Mouse (Mus musculus): ENCODE measurements around the gene Ino80e. TPM values are rescaled to one million over a fixed set of nuclear protein-coding genes. Genes with fewer than 3 reads are reported as not detected.

Gene Ino80e
- polyA plus RNA-seq, 1 experiment from 2014 or later = 90.9 TPM

GRCm38 (mm10) chr7:126850161-126850560 lies 12.0 kb downstream of the Ino80e start:
- H3K27me3 ChIP-seq = peaks cover 45% of the 10 kb centered on the region
- no peak for ATAC-seq (ENCODE audit: low FRiP score, low read depth)

GRCm38 (mm10) chr7:126848794-126849193 lies 13.4 kb downstream of the Ino80e start:
- no peak for ATAC-seq (ENCODE audit: low FRiP score, low read depth)
- no peak overlapping the region for H3K27ac ChIP-seq (replicated peaks)
- H3K4me3 ChIP-seq = peak overlapping the region; percentile 65
- peaks cover 45% of the 10 kb centered on the region for H3K27me3 ChIP-seq
- WGBS = 29% methylated on average over 10 of the region's 10 CpGs
- peaks cover 24% of the 10 kb centered on the region for H3K36me3 ChIP-seq
- no peaks in the 10 kb centered on the region for H3K9me3 ChIP-seq
- H3K9ac ChIP-seq (replicated peaks) = peak overlapping the region; percentile 77
- H3K4me2 ChIP-seq (replicated peaks) = peak overlapping the region; percentile 100
- H3K4me1 ChIP-seq = peaks cover 18% of the 10 kb centered on the region

More at GRCm38 (mm10) chr7:126850161-126850560, 12.0 kb downstream of the Ino80e start:
- H3K9ac ChIP-seq (replicated peaks) = no peak overlapping the region
- peaks cover 35% of the 10 kb centered on the region for H3K36me3 ChIP-seq
- no peak overlapping the region for H3K4me3 ChIP-seq
- peaks cover 18% of the 10 kb centered on the region for H3K4me1 ChIP-seq
- no peaks in the 10 kb centered on the region for H3K9me3 ChIP-seq
- H3K27ac ChIP-seq (replicated peaks) = no peak overlapping the region
- no peak overlapping the region for H3K4me2 ChIP-seq (replicated peaks)
- 80% methylated on average over 6 of the region's 6 CpGs for WGBS

GRCm38 (mm10) chr7:126847421-126848398 lies 14.5 kb downstream of the Ino80e start:
- H3K27ac ChIP-seq (replicated peaks) = peak overlapping the region; percentile 15; the same call in 1 of the 2 replicates
- peaks cover 45% of the 10 kb centered on the region for H3K27me3 ChIP-seq
- H3K36me3 ChIP-seq = peaks cover 13% of the 10 kb centered on the region
- H3K9ac ChIP-seq (replicated peaks) = peak overlapping the region; percentile 77
- 1% methylated on average over 58 of the region's 74 CpGs for WGBS
- ATAC-seq (ENCODE audit: low FRiP score, low read depth) = peak; percentile 69
- H3K9me3 ChIP-seq = no peaks in the 10 kb centered on the region
- peak overlapping the region; percentile 100 for H3K4me2 ChIP-seq (replicated peaks)
- H3K4me3 ChIP-seq = peak overlapping the region; percentile 65
- peaks cover 18% of the 10 kb centered on the region for H3K4me1 ChIP-seq

GRCm38 (mm10) chr7:126847116-126847420 lies 15.1 kb downstream of the Ino80e start, which contains the start of gene Doc2a:
Gene Doc2a, plus strand, starts transcription at chr7:126847416.
- Histone ChIP-seq H3K9me3 (no peaks in the 10 kb centered on the region), H3K36me3 (peaks cover 7% of the 10 kb centered on the region), H3K4me2 (replicated peaks) (peak within 1 kb of the TSS; percentile 100), H3K27me3 (peaks cover 45% of the 10 kb centered on the region), H3K4me1 (peaks cover 18% of the 10 kb centered on the region), H3K4me3 (peak within 1 kb of the TSS; percentile 65), H3K9ac (replicated peaks) (peak within 1 kb of the TSS; percentile 77), H3K27ac (replicated peaks) (peak within 1 kb of the TSS; percentile 15; the same call in 1 of the 2 replicates)
- WGBS = 26% methylated on average over 4 of the region's 4 CpGs
- no peak for ATAC-seq (ENCODE audit: low FRiP score, low read depth)

- 58% methylated on average over 2 of the region's 2 CpGs for WGBS
- Histone ChIP-seq H3K9ac (replicated peaks) (no peak overlapping the region), H3K9me3 (no peaks in the 10 kb centered on the region), H3K36me3 (no peaks in the 10 kb centered on the region), H3K27ac (replicated peaks) (no peak overlapping the region), H3K27me3 (peaks cover 41% of the 10 kb centered on the region), H3K4me1 (peaks cover 18% of the 10 kb centered on the region), H3K4me2 (replicated peaks) (no peak overlapping the region), H3K4me3 (no peak overlapping the region)
- no peak for ATAC-seq (ENCODE audit: low FRiP score, low read depth)
These were observed 16.7 kb downstream of the Ino80e start for GRCm38 (mm10) chr7:126845516-126845915.

GRCm38 (mm10) chr7:126843276-126843675 lies 18.9 kb downstream of the Ino80e start:
- ATAC-seq (ENCODE audit: low FRiP score, low read depth) = no peak
- no peaks in the 10 kb centered on the region for H3K36me3 ChIP-seq
- H3K4me2 ChIP-seq (replicated peaks) = no peak overlapping the region
- H3K27ac ChIP-seq (replicated peaks) = no peak overlapping the region
- H3K9ac ChIP-seq (replicated peaks) = no peak overlapping the region
- peaks cover 11% of the 10 kb centered on the region for H3K4me1 ChIP-seq
- H3K27me3 ChIP-seq = peaks cover 19% of the 10 kb centered on the region
- no peak overlapping the region for H3K4me3 ChIP-seq
- H3K9me3 ChIP-seq = no peaks in the 10 kb centered on the region
- WGBS = 86% methylated on average over 9 of the region's 9 CpGs

- H3K27ac ChIP-seq (replicated peaks) = no peak overlapping the region
- H3K4me1 ChIP-seq = peaks cover 11% of the 10 kb centered on the region
- no peaks in the 10 kb centered on the region for H3K9me3 ChIP-seq
- no peak for ATAC-seq (ENCODE audit: low FRiP score, low read depth)
- H3K9ac ChIP-seq (replicated peaks) = no peak overlapping the region
- no peak overlapping the region for H3K4me3 ChIP-seq
- no peak overlapping the region for H3K4me2 ChIP-seq (replicated peaks)
- H3K27me3 ChIP-seq = peaks cover 12% of the 10 kb centered on the region
- peaks cover 11% of the 10 kb centered on the region; the same call in 1 of the 2 replicates for H3K36me3 ChIP-seq
- WGBS = 95% methylated on average over 1 of the region's 1 CpGs
These were observed 28.9 kb downstream of the Ino80e start for GRCm38 (mm10) chr7:126833294-126833693.

GRCm38 (mm10) chr7:126832036-126832598 lies 30.1 kb downstream of the Ino80e start:
- peaks cover 18% of the 10 kb centered on the region; the same call in 1 of the 2 replicates for H3K36me3 ChIP-seq
- no peak overlapping the region for H3K27ac ChIP-seq (replicated peaks)
- peak overlapping the region; percentile 57 for H3K4me2 ChIP-seq (replicated peaks)
- ATAC-seq (ENCODE audit: low FRiP score, low read depth) = peak; percentile 81
- H3K4me1 ChIP-seq = peaks cover 11% of the 10 kb centered on the region
- no peaks in the 10 kb centered on the region for H3K9me3 ChIP-seq
- peak overlapping the region; percentile 33 for H3K4me3 ChIP-seq
- WGBS = 2% methylated on average over 21 of the region's 21 CpGs
- H3K9ac ChIP-seq (replicated peaks) = 0 out of 2 replicates have a peak overlapping the region, but pooled peaks have one; percentile 20
- H3K27me3 ChIP-seq = peaks cover 12% of the 10 kb centered on the region

GRCm38 (mm10) chr7:126831539-126831938 lies 30.6 kb downstream of the Ino80e start, which contains the start of gene 4930451I11Rik:
Gene 4930451I11Rik, minus strand, starts transcription at chr7:126831639.
- no peak for ATAC-seq (ENCODE audit: low FRiP score, low read depth)
- H3K4me2 ChIP-seq (replicated peaks) = peak within 1 kb of the TSS; percentile 57
- H3K9ac ChIP-seq (replicated peaks) = 0 out of 2 replicates have a peak within 1 kb of the TSS, but pooled peaks have one; percentile 20
- H3K9me3 ChIP-seq = no peaks in the 10 kb centered on the region
- H3K4me1 ChIP-seq = peaks cover 11% of the 10 kb centered on the region
- peaks cover 12% of the 10 kb centered on the region for H3K27me3 ChIP-seq
- H3K27ac ChIP-seq (replicated peaks) = no peak within 1 kb of the TSS
- WGBS = 64% methylated on average over 5 of the region's 5 CpGs
- peak within 1 kb of the TSS; percentile 33 for H3K4me3 ChIP-seq
- peaks cover 18% of the 10 kb centered on the region; the same call in 1 of the 2 replicates for H3K36me3 ChIP-seq

GRCm38 (mm10) chr7:126825952-126826351 lies 36.2 kb downstream of the Ino80e start:
- WGBS = 77% methylated on average over 5 of the region's 5 CpGs
- no peak for ATAC-seq (ENCODE audit: low FRiP score, low read depth)
- no peak overlapping the region for H3K4me2 ChIP-seq (replicated peaks)
- peaks cover 18% of the 10 kb centered on the region; the same call in 1 of the 2 replicates for H3K36me3 ChIP-seq
- peaks cover 17% of the 10 kb centered on the region for H3K27me3 ChIP-seq
- H3K9ac ChIP-seq (replicated peaks) = no peak overlapping the region
- no peak overlapping the region for H3K27ac ChIP-seq (replicated peaks)
- no peaks in the 10 kb centered on the region for H3K9me3 ChIP-seq
- H3K4me3 ChIP-seq = no peak overlapping the region
- peaks cover 37% of the 10 kb centered on the region for H3K4me1 ChIP-seq

- 22% methylated on average over 8 of the region's 8 CpGs for WGBS
- H3K27ac ChIP-seq (replicated peaks) = no peak overlapping the region; the same call in 1 of the 2 replicates
- peaks cover 37% of the 10 kb centered on the region for H3K4me1 ChIP-seq
- H3K9ac ChIP-seq (replicated peaks) = no peak overlapping the region
- no peak for ATAC-seq (ENCODE audit: low FRiP score, low read depth)
- peaks cover 17% of the 10 kb centered on the region for H3K27me3 ChIP-seq
- H3K9me3 ChIP-seq = no peaks in the 10 kb centered on the region
- 0 out of 2 replicates have a peak overlapping the region, but pooled peaks have one; percentile 9 for H3K4me3 ChIP-seq
- peak overlapping the region; percentile 76 for H3K4me2 ChIP-seq (replicated peaks)
- H3K36me3 ChIP-seq = peaks cover 18% of the 10 kb centered on the region; the same call in 1 of the 2 replicates
These were observed 36.8 kb downstream of the Ino80e start for GRCm38 (mm10) chr7:126825403-126825802.

Measured in midbrain, embryonic 12.5 days (tissue).